Mouse (Mus musculus): ENCODE measurements at regions not wholly inside any gene's neighbourhood (a gene's known extent, or its start where the extent isn't known, plus 50 kb on each side); places are given as distances from the start of the nearest gene placed in this dataset.
A peak's percentile ranks its signal among the peaks of the same experiment; 100 is the strongest.

DNA sequence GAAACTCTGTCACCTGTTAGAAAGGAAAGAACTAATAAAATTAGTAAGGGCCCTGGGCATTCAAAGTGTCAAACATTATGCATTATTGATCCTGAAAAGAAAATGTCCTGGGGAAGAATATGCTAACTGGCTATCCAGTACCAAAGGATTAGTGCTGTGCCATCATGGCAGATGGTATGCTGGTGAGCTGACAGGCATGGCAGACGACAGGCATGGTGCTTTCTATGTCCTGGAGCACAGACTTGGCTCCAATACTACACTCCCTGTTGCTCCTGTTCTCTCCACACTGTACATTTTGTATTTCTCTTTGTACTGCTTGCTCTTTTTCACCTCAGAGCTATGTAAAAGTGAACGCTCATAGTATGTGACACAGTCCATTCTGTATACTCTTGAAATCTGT, 187.9 kb upstream of the Gpc5 start:
- no peak for ATAC-seq
- Histone ChIP-seq H3K9ac (no peak overlapping the region), H3K27ac (no peak overlapping the region), H3K9me3 (no peaks in the 10 kb centered on the region), H3K36me3 (no peaks in the 10 kb centered on the region), H3K27me3 (replicated peaks) (no peaks in the 10 kb centered on the region), H3K4me3 (replicated peaks) (no peak overlapping the region), H3K4me1 (replicated peaks) (no peaks in the 10 kb centered on the region), H3K4me2 (replicated peaks) (no peak overlapping the region)
- WGBS, result 94% methylated on average over 2 of the region's 2 CpGs

- WGBS, result 57% methylated on average over 7 of the region's 7 CpGs
- H3K4me2 ChIP-seq (replicated peaks), result no peak overlapping the region
- H3K4me1 ChIP-seq (replicated peaks), result no peaks in the 10 kb centered on the region
- no peak overlapping the region for H3K27ac ChIP-seq
- no peak overlapping the region for H3K4me3 ChIP-seq (replicated peaks)
- H3K9me3 ChIP-seq, result no peaks in the 10 kb centered on the region
- no peak for ATAC-seq
- H3K27me3 ChIP-seq (replicated peaks), result no peaks in the 10 kb centered on the region
- H3K9ac ChIP-seq, result no peak overlapping the region
- H3K36me3 ChIP-seq, result no peaks in the 10 kb centered on the region
Measured at GRCm38 (mm10) chr14:114912271-114912670, 179.7 kb upstream of the Gpc5 start.

DNA sequence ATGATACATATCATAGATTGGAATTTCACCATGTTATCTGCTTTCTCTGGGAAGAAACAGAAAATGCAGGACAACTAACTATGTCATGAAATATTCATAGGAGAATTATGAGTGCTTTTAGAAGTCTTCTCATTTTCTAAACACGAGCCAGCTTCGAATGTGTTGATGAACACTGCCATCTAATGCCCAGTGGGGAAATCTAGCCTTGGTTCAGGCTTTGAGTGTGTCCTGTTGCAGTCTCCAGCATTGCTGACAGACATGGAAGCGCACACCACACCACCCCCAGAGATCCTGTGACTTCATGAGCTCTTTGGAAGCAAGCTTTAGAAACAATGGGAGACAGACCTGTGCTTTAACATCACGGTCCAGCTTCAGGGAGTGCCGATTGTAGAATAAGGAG, 178.8 kb upstream of the Gpc5 start:
- no peak overlapping the region for H3K4me3 ChIP-seq (replicated peaks)
- WGBS, result 32% methylated on average over 5 of the region's 5 CpGs
- no peak overlapping the region for H3K27ac ChIP-seq
- no peak overlapping the region for H3K9ac ChIP-seq
- H3K4me2 ChIP-seq (replicated peaks), result no peak overlapping the region
- no peaks in the 10 kb centered on the region for H3K36me3 ChIP-seq
- no peaks in the 10 kb centered on the region for H3K4me1 ChIP-seq (replicated peaks)
- no peaks in the 10 kb centered on the region for H3K9me3 ChIP-seq
- 0 out of 2 replicates have a peak, but pooled peaks have one; percentile 63 for ATAC-seq
- H3K27me3 ChIP-seq (replicated peaks), result no peaks in the 10 kb centered on the region

GRCm38 (mm10) chr14:114945744-114946143, 146.3 kb upstream of the Gpc5 start:
- 71% methylated on average over 6 of the region's 6 CpGs for WGBS
- Histone ChIP-seq H3K9ac (no peak overlapping the region), H3K4me3 (replicated peaks) (no peak overlapping the region), H3K4me1 (replicated peaks) (no peaks in the 10 kb centered on the region), H3K9me3 (no peaks in the 10 kb centered on the region), H3K4me2 (replicated peaks) (no peak overlapping the region), H3K27ac (no peak overlapping the region), H3K27me3 (replicated peaks) (no peaks in the 10 kb centered on the region), H3K36me3 (no peaks in the 10 kb centered on the region)
- ATAC-seq, result no peak

- no peak for ATAC-seq
- 78% methylated on average over 7 of the region's 7 CpGs for WGBS
- H3K27me3 ChIP-seq (replicated peaks), result no peaks in the 10 kb centered on the region
- no peaks in the 10 kb centered on the region for H3K4me1 ChIP-seq (replicated peaks)
- H3K36me3 ChIP-seq, result no peaks in the 10 kb centered on the region
- no peak overlapping the region for H3K9ac ChIP-seq
- H3K4me3 ChIP-seq (replicated peaks), result no peak overlapping the region
- H3K4me2 ChIP-seq (replicated peaks), result no peak overlapping the region
- H3K27ac ChIP-seq, result no peak overlapping the region
- H3K9me3 ChIP-seq, result no peaks in the 10 kb centered on the region
Measured at GRCm38 (mm10) chr14:114946321-114946720, 145.7 kb upstream of the Gpc5 start.

GRCm38 (mm10) chr14:114948341-114949155, 143.5 kb upstream of the Gpc5 start:
- H3K4me3 ChIP-seq (replicated peaks), result no peak overlapping the region
- WGBS, result 54% methylated on average over 21 of the region's 21 CpGs
- no peaks in the 10 kb centered on the region for H3K36me3 ChIP-seq
- H3K4me2 ChIP-seq (replicated peaks), result peak overlapping the region; percentile 38
- 0 out of 2 replicates have a peak, but pooled peaks cover 5% of the 10 kb centered on the region for H3K4me1 ChIP-seq (replicated peaks)
- H3K9me3 ChIP-seq, result no peaks in the 10 kb centered on the region
- H3K27me3 ChIP-seq (replicated peaks), result no peaks in the 10 kb centered on the region
- peak overlapping the region; percentile 0; the same call in 1 of the 2 replicates for H3K27ac ChIP-seq
- H3K9ac ChIP-seq, result no peak overlapping the region
- 0 out of 2 replicates have a peak, but pooled peaks have one; percentile 17 for ATAC-seq

- Histone ChIP-seq H3K4me3 (replicated peaks) (no peak overlapping the region), H3K9me3 (no peaks in the 10 kb centered on the region), H3K4me1 (replicated peaks) (0 out of 2 replicates have a peak, but pooled peaks cover 5% of the 10 kb centered on the region), H3K27ac (no peak overlapping the region), H3K27me3 (replicated peaks) (no peaks in the 10 kb centered on the region), H3K4me2 (replicated peaks) (peak overlapping the region; percentile 38), H3K9ac (no peak overlapping the region), H3K36me3 (no peaks in the 10 kb centered on the region)
- WGBS, result 76% methylated on average over 5 of the region's 5 CpGs
- no peak for ATAC-seq
Measured at GRCm38 (mm10) chr14:114949156-114949496, 142.9 kb upstream of the Gpc5 start.

- Histone ChIP-seq H3K9ac (no peak overlapping the region), H3K4me3 (replicated peaks) (no peak overlapping the region), H3K27ac (no peak overlapping the region), H3K36me3 (no peaks in the 10 kb centered on the region), H3K4me1 (replicated peaks) (0 out of 2 replicates have a peak, but pooled peaks cover 5% of the 10 kb centered on the region), H3K9me3 (no peaks in the 10 kb centered on the region), H3K4me2 (replicated peaks) (no peak overlapping the region), H3K27me3 (replicated peaks) (no peaks in the 10 kb centered on the region)
- WGBS, result 13% methylated on average over 5 of the region's 5 CpGs
- ATAC-seq, result peak; percentile 43; the same call in 1 of the 2 replicates
Measured at GRCm38 (mm10) chr14:114952280-114952679, 139.7 kb upstream of the Gpc5 start.

DNA sequence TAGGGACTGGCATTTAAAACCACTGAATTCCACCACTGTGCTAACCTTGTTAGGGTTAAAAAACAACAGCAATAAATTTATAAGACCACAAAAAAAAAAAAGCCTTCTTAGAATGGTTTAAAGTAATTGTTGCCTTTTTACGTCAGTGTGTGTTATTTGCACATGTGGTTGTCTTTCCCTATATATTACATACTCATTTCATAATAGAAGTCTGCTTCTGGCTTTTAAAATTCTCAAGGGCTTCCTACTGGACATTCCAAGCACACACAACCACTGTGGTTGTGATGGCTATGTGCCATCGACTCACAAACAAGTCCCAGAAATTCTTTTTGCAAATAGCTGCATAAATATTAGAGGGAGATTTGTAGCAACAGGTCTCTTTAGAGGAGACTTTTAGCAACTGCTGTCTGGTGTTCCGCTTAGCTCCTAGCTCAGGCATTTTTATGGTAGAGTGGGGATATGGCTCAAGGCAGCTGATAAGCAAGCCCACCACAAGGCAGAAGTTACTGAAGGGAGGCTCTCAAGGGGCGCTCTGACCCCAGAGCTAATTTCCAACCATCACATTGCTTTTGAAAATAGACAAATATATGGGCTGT, 138.8 kb upstream of the Gpc5 start:
- no peak overlapping the region for H3K4me2 ChIP-seq (replicated peaks)

GRCm38 (mm10) chr14:114954287-114954686, 137.7 kb upstream of the Gpc5 start:
- Histone ChIP-seq H3K27me3 (replicated peaks) (no peaks in the 10 kb centered on the region), H3K4me1 (replicated peaks) (0 out of 2 replicates have a peak, but pooled peaks cover 5% of the 10 kb centered on the region), H3K27ac (no peak overlapping the region), H3K4me2 (replicated peaks) (no peak overlapping the region), H3K36me3 (no peaks in the 10 kb centered on the region), H3K9ac (no peak overlapping the region), H3K9me3 (no peaks in the 10 kb centered on the region), H3K4me3 (replicated peaks) (no peak overlapping the region)
- 78% methylated on average over 4 of the region's 4 CpGs for WGBS
- ATAC-seq, result no peak

More for the DNA sequence above, 138.8 kb upstream of the Gpc5 start:
- WGBS, result 28% methylated on average over 4 of the region's 4 CpGs
- H3K4me1 ChIP-seq (replicated peaks), result 0 out of 2 replicates have a peak, but pooled peaks cover 5% of the 10 kb centered on the region
- ATAC-seq, result no peak
- H3K27ac ChIP-seq, result no peak overlapping the region
- no peaks in the 10 kb centered on the region for H3K36me3 ChIP-seq
- no peaks in the 10 kb centered on the region for H3K9me3 ChIP-seq
- no peak overlapping the region for H3K9ac ChIP-seq
- H3K27me3 ChIP-seq (replicated peaks), result no peaks in the 10 kb centered on the region
- H3K4me3 ChIP-seq (replicated peaks), result no peak overlapping the region

DNA sequence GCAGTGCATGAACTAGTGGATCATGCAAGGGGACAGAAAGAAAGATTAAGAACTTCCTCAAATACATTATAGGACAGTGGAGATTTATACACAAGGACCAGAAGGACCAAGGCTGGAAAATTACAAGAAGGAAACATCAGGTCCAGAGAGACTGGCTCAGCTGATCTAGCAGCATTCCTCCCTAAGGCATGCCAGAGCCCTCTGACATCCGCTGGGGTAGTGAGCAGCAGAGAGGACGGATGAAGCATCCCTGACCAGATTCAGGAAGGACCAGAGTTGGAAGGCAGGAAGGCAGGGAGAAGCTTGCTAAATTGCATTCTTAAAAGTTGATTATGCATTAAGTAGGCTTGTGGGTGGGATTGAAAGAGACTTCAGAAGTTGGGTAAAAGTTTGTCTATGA, 136.4 kb upstream of the Gpc5 start:
- Histone ChIP-seq H3K36me3 (no peaks in the 10 kb centered on the region), H3K27me3 (replicated peaks) (no peaks in the 10 kb centered on the region), H3K4me3 (replicated peaks) (no peak overlapping the region), H3K9ac (no peak overlapping the region), H3K4me1 (replicated peaks) (0 out of 2 replicates have a peak, but pooled peaks cover 5% of the 10 kb centered on the region), H3K27ac (no peak overlapping the region), H3K4me2 (replicated peaks) (no peak overlapping the region), H3K9me3 (no peaks in the 10 kb centered on the region)
- 52% methylated on average over 2 of the region's 2 CpGs for WGBS
- ATAC-seq, result no peak

DNA sequence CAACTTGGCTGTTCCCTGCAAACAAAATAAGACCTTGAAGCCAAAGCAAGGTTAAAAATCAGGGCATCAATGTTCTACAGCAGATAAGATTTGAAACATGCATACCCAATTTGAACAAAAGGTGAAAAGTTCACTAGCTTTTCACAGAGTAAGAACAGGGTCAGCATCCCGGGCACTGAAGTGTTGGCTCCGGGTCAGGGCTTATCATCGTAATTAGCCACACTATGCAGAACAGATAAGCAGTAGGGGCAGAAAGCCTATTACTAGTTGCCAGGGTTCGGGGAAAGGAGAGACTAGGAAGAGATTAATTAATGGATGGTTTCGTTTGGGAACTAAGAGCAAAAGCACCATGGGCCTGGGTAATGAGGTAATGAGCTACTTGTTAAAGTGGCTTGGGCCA, 131.7 kb upstream of the Gpc5 start:
- Histone ChIP-seq H3K4me1 (replicated peaks) (no peaks in the 10 kb centered on the region), H3K9me3 (no peaks in the 10 kb centered on the region), H3K27ac (no peak overlapping the region), H3K4me2 (replicated peaks) (no peak overlapping the region), H3K9ac (no peak overlapping the region), H3K36me3 (no peaks in the 10 kb centered on the region), H3K4me3 (replicated peaks) (no peak overlapping the region), H3K27me3 (replicated peaks) (no peaks in the 10 kb centered on the region)
- whole genome bisulfite sequencing, result 23% methylated on average over 5 of the region's 5 CpGs
- no peak for ATAC-seq

DNA sequence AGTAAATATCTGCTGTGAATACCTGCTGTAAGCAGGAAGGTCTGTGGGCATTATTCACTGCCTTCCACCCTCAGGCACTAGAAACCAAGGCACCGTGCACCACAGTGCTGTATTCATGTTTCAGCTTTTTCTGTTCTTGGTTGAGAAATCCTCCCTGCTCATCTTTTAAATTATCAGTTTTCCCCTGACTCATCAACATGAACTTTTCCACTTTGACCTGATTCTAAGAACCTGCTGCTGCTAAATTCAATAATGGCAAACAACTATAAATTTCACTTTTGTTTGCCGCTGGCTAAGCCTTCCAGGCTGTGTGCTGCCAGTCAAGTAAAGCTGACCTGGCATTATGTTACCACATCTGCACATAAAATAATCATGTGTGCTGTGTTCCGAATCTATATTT, 126.1 kb upstream of the Gpc5 start:
- WGBS, result 55% methylated on average over 3 of the region's 3 CpGs
- H3K4me1 ChIP-seq (replicated peaks), result no peaks in the 10 kb centered on the region
- no peaks in the 10 kb centered on the region for H3K27me3 ChIP-seq (replicated peaks)
- no peak overlapping the region for H3K27ac ChIP-seq
- H3K4me2 ChIP-seq (replicated peaks), result no peak overlapping the region
- ATAC-seq, result no peak
- H3K4me3 ChIP-seq (replicated peaks), result no peak overlapping the region
- H3K9me3 ChIP-seq, result no peaks in the 10 kb centered on the region
- H3K36me3 ChIP-seq, result no peaks in the 10 kb centered on the region
- no peak overlapping the region for H3K9ac ChIP-seq

Measured in intestine, embryonic 15.5 days (tissue).